Mouse (Mus musculus) stomach, postnatal 0 days (tissue): ENCODE measurements at regions not wholly inside any gene's neighbourhood (a gene's known extent, or its start where the extent isn't known, plus 50 kb on each side); places are given as distances from the start of the nearest gene placed in this dataset.

Experiments used
- CTCF ChIP-seq: IDR thresholded peaks from 2 replicates; pipeline ENCODE4 v1.5.1; 2016; ENCODE audit warnings: antibody characterized with exemption, low read depth, mild to moderate bottlenecking, moderate library complexity
- EP300 ChIP-seq: optimal IDR thresholded peaks from 2 replicates; pipeline ENCODE3; 2016; ENCODE audit warnings: antibody characterized with exemption

GRCm38 (mm10) chr1:51621062-51621461, 142.8 kb upstream of the Nabp1 start:
- TF ChIP-seq CTCF (no peak), EP300 (no peak)
